Mouse (Mus musculus) intestine, embryonic 14.5 days (tissue): ENCODE measurements around the gene Cry2. TPM values are rescaled to one million over a fixed set of nuclear protein-coding genes. Genes with fewer than 3 reads are reported as not detected.

Experiments used
- microRNA-seq: library from miRNA; unstranded; fragments of <30 nt; microRNA quantifications from one replicate; pipeline ENCODE4, GENCODE M21; 2016
- polyA plus RNA-seq: library from polyadenylated mRNA; unstranded; fragments of >200 nt; fragmentation: Nextera tagmentation; extraction: Ambion mirVana; gene quantifications from 2 replicates; pipeline ENCODE4 v1.2.1, GENCODE M21; 2014

The Cry2 gene
- polyA plus RNA-seq, 1 experiment from 2014 or later: 16.7 TPM

Small RNA genes within 50 kb of the gene (microRNA-seq; reads per million reads assigned to microRNA genes)
- gene Mir7000: 0.34 reads per million

Other genes starting within 250 kb of the Cry2 start
- gene Pex16, start 59.4 kb downstream of the Cry2 start, polyA plus RNA-seq: 25.2 and 27.9 TPM in 2 replicates
- 11.6 and 12.6 TPM in 2 replicates for gene Large2, start 59.2 kb downstream of the Cry2 start, polyA plus RNA-seq
- 1.7 TPM in 2 replicates for gene 1700029I15Rik, start 51.5 kb downstream of the Cry2 start, polyA plus RNA-seq
- gene Mapk8ip1, start 32.8 kb downstream of the Cry2 start, polyA plus RNA-seq: 11.8 and 13.2 TPM in 2 replicates
- gene Slc35c1, start 26.5 kb upstream of the Cry2 start, polyA plus RNA-seq: 26.8 and 30.2 TPM in 2 replicates
- gene Chst1, start 165.7 kb upstream of the Cry2 start, polyA plus RNA-seq: 3.7 and 5.3 TPM in 2 replicates